ENCODE assay signal across 8 mouse cellular contexts in the genomic region with DNA sequence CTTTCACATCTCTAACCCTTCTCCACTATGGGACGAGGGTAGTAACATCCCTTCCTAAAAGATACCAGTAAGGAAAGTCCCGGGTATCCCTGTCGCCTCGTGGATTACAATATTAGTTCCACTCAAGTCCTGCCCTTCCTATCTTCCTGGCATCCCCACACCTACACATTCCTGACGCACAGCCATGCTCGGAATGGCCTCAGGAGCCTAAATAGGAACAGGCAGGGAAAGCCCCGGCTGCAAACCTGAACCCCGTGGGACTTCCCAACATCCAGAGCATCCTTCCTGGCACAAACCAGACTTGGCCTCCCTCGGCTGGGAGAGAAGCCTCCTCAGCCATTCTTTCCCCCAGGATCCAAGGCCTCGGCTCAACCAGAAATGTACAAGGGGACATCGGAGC. TPM values are rescaled to one million over a fixed set of nuclear protein-coding genes. Genes with fewer than 3 reads are reported as not detected.
A peak's percentile ranks its signal among the peaks of the same experiment; 100 is the strongest.
DNase-seq lines count a peak whose midpoint lies in the region; ATAC-seq and TF ChIP-seq lines count a peak whose summit lies in the region.

No protein-coding gene starts in this region.

- intact Hi-C loops in gastrocnemius, postnatal 14 days (cut with DNase I; ENCODE audit: low total_unique reads) = no loop called here

- peaks cover 94% of the 10 kb centered on the region for H3K36me3 ChIP-seq in megakaryocyte, embryonic 14.5 days (replicated peaks; ENCODE audit: low read length)
- H3K36me3 ChIP-seq in hindbrain, postnatal 0 days (ENCODE audit: insufficient read depth, low read length) = no peaks in the 10 kb centered on the region
- H3K36me3 ChIP-seq in small intestine, adult 2 months (ENCODE audit: control insufficient read depth, insufficient read depth, low read length) = peaks cover 2% of the 10 kb centered on the region; the same call in 1 of the 2 replicates

- peak overlapping the region; percentile 99 for H3K4me3 ChIP-seq in megakaryocyte, embryonic 14.5 days (replicated peaks)
- H3K4me3 ChIP-seq in hindbrain, postnatal 0 days (ENCODE audit: low read length) = no peak overlapping the region
- H3K4me3 ChIP-seq in small intestine, adult 2 months (ENCODE audit: low read depth, low read length) = no peak overlapping the region

- peak; percentile 8 for DNase-seq in gastrocnemius, postnatal 10 days
- no peak for DNase-seq in gastrocnemius, postnatal 14 days
- DNase-seq in hindbrain, postnatal 0 days (ENCODE audit: low spot score) = no peak
- no peak for DNase-seq in thymus, postnatal 10 days (ENCODE audit: low spot score in 2 of 2)
- DNase-seq in ovary, postnatal 36 days (ENCODE audit: low spot score) = no peak

- H3K27ac ChIP-seq in hindbrain, postnatal 0 days = peak overlapping the region; percentile 41; the same call in 1 of the 2 replicates
- H3K27ac ChIP-seq in small intestine, adult 2 months (ENCODE audit: insufficient read depth, low read depth, low read length) = peak overlapping the region; percentile 60; the same call in 1 of the 2 replicates

- 75% methylated on average over 11 of the region's 11 CpGs for WGBS in hindbrain, postnatal 0 days
- WGBS in small intestine, adult 2 months = 53% methylated on average over 11 of the region's 11 CpGs

- no peak overlapping the region for H3K9ac ChIP-seq in hindbrain, postnatal 0 days (replicated peaks; ENCODE audit: low read length)

- ATAC-seq in megakaryocyte, adult 5-6 weeks (ENCODE audit: poor library complexity, severe bottlenecking) = no peak
- ATAC-seq in hindbrain, postnatal 0 days = no peak

- no peaks in the 10 kb centered on the region for H3K27me3 ChIP-seq in megakaryocyte, embryonic 14.5 days (replicated peaks)
- H3K27me3 ChIP-seq in hindbrain, postnatal 0 days (ENCODE audit: insufficient read depth, low read length) = no peaks in the 10 kb centered on the region
- no peaks in the 10 kb centered on the region for H3K27me3 ChIP-seq in small intestine, adult 2 months (ENCODE audit: control insufficient read depth, insufficient read depth, low read length)

- TF ChIP-seq CTCF in hindbrain, postnatal 0 days (IDR thresholded peaks at IDR 0.05; ENCODE audit: low read depth) = no peak
- TF ChIP-seq CTCF in small intestine, adult 2 months (IDR thresholded peaks at IDR 0.05; ENCODE audit: extremely low read depth, insufficient read length, insufficient replicate concordance, low read depth, low read length) = no peak

- no peak for TF ChIP-seq POLR2A in small intestine, adult 2 months (IDR thresholded peaks at IDR 0.05; ENCODE audit: low read depth, low read length)

- no peaks in the 10 kb centered on the region for H3K9me3 ChIP-seq in megakaryocyte, embryonic 14.5 days
- no peaks in the 10 kb centered on the region for H3K9me3 ChIP-seq in hindbrain, postnatal 0 days (ENCODE audit: low read length)

- H3K4me2 ChIP-seq in hindbrain, postnatal 0 days (ENCODE audit: low read depth, low read length) = no peak overlapping the region

- H3K4me1 ChIP-seq in megakaryocyte, embryonic 14.5 days = peaks cover 99% of the 10 kb centered on the region
- peaks cover 51% of the 10 kb centered on the region for H3K4me1 ChIP-seq in hindbrain, postnatal 0 days (ENCODE audit: insufficient read depth, low read length)
- H3K4me1 ChIP-seq in small intestine, adult 2 months (ENCODE audit: control insufficient read depth, insufficient read depth, insufficient read length, low read length) = peaks cover 50% of the 10 kb centered on the region

RNA-seq across cellular contexts. Expression of gene Hdac5, which starts 14.5 kb away (rescaled TPM):
- 10 to 100 TPM; 68.5 to 86.9 TPM for total RNA-seq in gastrocnemius, postnatal 10 days (2021)
- 10 to 100 TPM; 59.5 to 65.6 TPM for total RNA-seq in gastrocnemius, postnatal 14 days (2021)
- polyA plus RNA-seq in megakaryocyte, embryonic 14.5 days (2012; ENCODE audit: insufficient read depth, low replicate concordance) = 384 and 644 TPM in 2 replicates
- 35.0 and 47.6 TPM in 2 replicates for total RNA-seq in megakaryocyte, adult 5-6 weeks (2015)
- total RNA-seq in megakaryocyte, adult 5-6 weeks (2017) = 36.2 and 36.5 TPM in 2 replicates
- 212 and 350 TPM in 2 replicates for total RNA-seq in hindbrain, postnatal 0 days (2014; rRNA removed)
- polyA plus RNA-seq in hindbrain, postnatal 0 days (2015; fragmentation: Nextera tagmentation; extraction: Ambion mirVana) = 61.2 and 61.9 TPM in 2 replicates
- 82.5 and 102 TPM in 2 replicates for polyA plus RNA-seq in small intestine, adult 2 months (2012; rRNA removed)

RNA-seq across cellular contexts. Expression of gene G6pc3, which starts 26.1 kb away (rescaled TPM):
- total RNA-seq in gastrocnemius, postnatal 10 days (2021) = 10 to 100 TPM; 32.2 to 34.6 TPM
- total RNA-seq in gastrocnemius, postnatal 14 days (2021) = 10 to 100 TPM; 36.1 to 36.2 TPM
- polyA plus RNA-seq in megakaryocyte, embryonic 14.5 days (2012; ENCODE audit: insufficient read depth, low replicate concordance) = 32.9 and 73.3 TPM in 2 replicates
- 23.4 and 23.8 TPM in 2 replicates for total RNA-seq in megakaryocyte, adult 5-6 weeks (2015)
- 14.7 and 19.1 TPM in 2 replicates for total RNA-seq in megakaryocyte, adult 5-6 weeks (2017)
- 67.5 and 70.1 TPM in 2 replicates for total RNA-seq in hindbrain, postnatal 0 days (2014; rRNA removed)
- 43.8 and 46.2 TPM in 2 replicates for polyA plus RNA-seq in hindbrain, postnatal 0 days (2015; fragmentation: Nextera tagmentation; extraction: Ambion mirVana)
- 41.0 and 53.8 TPM in 2 replicates for polyA plus RNA-seq in small intestine, adult 2 months (2012; rRNA removed)

RNA-seq across cellular contexts. Expression of gene Lsm12, which starts 30.4 kb away (rescaled TPM):
- total RNA-seq in gastrocnemius, postnatal 10 days (2021) = 10 to 100 TPM; 83.1 to 84.4 TPM
- total RNA-seq in gastrocnemius, postnatal 14 days (2021) = 10 to 100 TPM; 69.9 to 76.0 TPM
- 36.7 and 120 TPM in 2 replicates for polyA plus RNA-seq in megakaryocyte, embryonic 14.5 days (2012; ENCODE audit: insufficient read depth, low replicate concordance)
- 81.3 and 83.9 TPM in 2 replicates for total RNA-seq in megakaryocyte, adult 5-6 weeks (2015)
- total RNA-seq in megakaryocyte, adult 5-6 weeks (2017) = 43.0 and 46.5 TPM in 2 replicates
- 65.7 and 167 TPM in 2 replicates for total RNA-seq in hindbrain, postnatal 0 days (2014; rRNA removed)
- 147 and 153 TPM in 2 replicates for polyA plus RNA-seq in hindbrain, postnatal 0 days (2015; fragmentation: Nextera tagmentation; extraction: Ambion mirVana)
- polyA plus RNA-seq in small intestine, adult 2 months (2012; rRNA removed) = 8.3 and 18.7 TPM in 2 replicates

RNA-seq across cellular contexts. Expression of gene BC030867, which starts 33.2 kb away (rescaled TPM):
- total RNA-seq in gastrocnemius, postnatal 10 days (2021) = 1 to 10 TPM in 1 of 2 experiments, under 1 TPM in 1; 0.99 to 1.2 TPM
- under 1 TPM; 0.11 to 0.47 TPM for total RNA-seq in gastrocnemius, postnatal 14 days (2021)
- polyA plus RNA-seq in megakaryocyte, embryonic 14.5 days (2012; ENCODE audit: insufficient read depth, low replicate concordance) = 2.6 and 4.2 TPM in 2 replicates
- 8.7 and 12.8 TPM in 2 replicates for total RNA-seq in megakaryocyte, adult 5-6 weeks (2015)
- 4.6 and 5.0 TPM in 2 replicates for total RNA-seq in megakaryocyte, adult 5-6 weeks (2017)
- 2.3 and 2.4 TPM in 2 replicates for total RNA-seq in hindbrain, postnatal 0 days (2014; rRNA removed)
- 2.1 and 2.3 TPM in 2 replicates for polyA plus RNA-seq in hindbrain, postnatal 0 days (2015; fragmentation: Nextera tagmentation; extraction: Ambion mirVana)
- 2.4 and 5.2 TPM in 2 replicates for polyA plus RNA-seq in small intestine, adult 2 months (2012; rRNA removed)

RNA-seq across cellular contexts. Expression of gene Asb16, which starts 53.0 kb away (rescaled TPM):
- 10 to 100 TPM; 48.7 to 54.4 TPM for total RNA-seq in gastrocnemius, postnatal 10 days (2021)
- 10 to 100 TPM; 58.9 to 61.2 TPM for total RNA-seq in gastrocnemius, postnatal 14 days (2021)
- polyA plus RNA-seq in megakaryocyte, embryonic 14.5 days (2012; ENCODE audit: insufficient read depth, low replicate concordance) = not detected in 2 replicates
- total RNA-seq in megakaryocyte, adult 5-6 weeks (2015) = 0.04 TPM in 1 of 2 replicates, not detected in the other
- total RNA-seq in megakaryocyte, adult 5-6 weeks (2017) = not detected in 2 replicates
- 2.2 and 2.6 TPM in 2 replicates for total RNA-seq in hindbrain, postnatal 0 days (2014; rRNA removed)
- 0.29 and 0.41 TPM in 2 replicates for polyA plus RNA-seq in hindbrain, postnatal 0 days (2015; fragmentation: Nextera tagmentation; extraction: Ambion mirVana)
- 0.29 and 1.8 TPM in 2 replicates for polyA plus RNA-seq in small intestine, adult 2 months (2012; rRNA removed)
